11 mouse cellular contexts compared by ENCODE assay signal in the genomic region with DNA sequence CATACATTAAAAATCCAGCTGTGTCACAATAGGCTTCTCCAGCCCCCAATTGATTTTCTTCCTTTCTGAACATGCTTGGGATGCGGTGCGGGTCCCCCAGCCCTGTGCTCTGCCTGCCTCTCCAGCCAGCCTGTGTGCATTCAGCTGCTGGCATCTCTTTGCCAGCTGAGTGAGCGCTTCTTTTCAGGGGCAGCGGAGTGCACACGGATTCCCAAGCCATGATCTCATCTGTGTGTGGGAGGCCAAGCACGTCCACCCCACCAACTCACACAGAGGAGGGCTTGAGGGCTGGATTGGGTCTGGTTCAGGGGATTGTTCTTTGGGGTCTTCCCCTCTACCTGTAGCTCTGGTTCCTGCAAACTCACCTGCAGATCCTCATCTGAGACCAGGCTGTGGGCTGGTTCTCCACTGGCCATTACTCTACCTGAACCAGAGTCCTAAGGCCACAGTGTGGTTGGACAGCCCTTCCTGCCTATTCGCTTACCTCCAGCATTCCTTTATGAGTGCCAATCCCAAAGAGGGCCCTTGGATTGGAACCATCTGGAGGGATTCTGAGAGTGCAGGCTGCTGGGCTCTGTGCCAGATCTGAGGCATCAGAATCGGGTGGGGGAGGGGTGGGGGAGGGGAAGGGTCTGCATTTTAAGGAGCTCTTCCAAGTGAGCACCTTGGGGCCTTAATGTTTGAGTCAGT. TPM values are rescaled to one million over a fixed set of nuclear protein-coding genes. Genes with fewer than 3 reads are reported as not detected.
DNase-seq lines count a peak whose midpoint lies in the region; ATAC-seq and TF ChIP-seq lines count a peak whose summit lies in the region.
"Had no signal": no experiment of that assay in that cellular context is flagged by ENCODE, and none has a peak within 500 bp of the region (broad histone marks: within the 10 kb centered on the region; RNA-seq: fewer than 3 reads in every experiment).

No protein-coding gene starts in this region.

- no peak overlapping the region for H3K4me2 ChIP-seq in lung, embryonic 14.5 days
- no peak overlapping the region for H3K4me2 ChIP-seq in neural tube, embryonic 15.5 days
- H3K4me2 ChIP-seq: heart, embryonic 12.5 days had no signal

- DNase-seq in lung, embryonic 14.5 days: peak; percentile 63
- no peak for DNase-seq in lung, postnatal 14 days
- DNase-seq in forebrain, embryonic 10.5 days (ENCODE audit: extremely low spot score, low spot score): peak; percentile 39
- DNase-seq in limb, embryonic 10.5 days (ENCODE audit: low spot score): peak; percentile 63
- no peak for DNase-seq in lung, postnatal 10 days
- no peak for DNase-seq in spleen, postnatal 14 days (ENCODE audit: low spot score in 2 of 2)
- no peak for DNase-seq in cerebellum, adult 9-11 months
- DNase-seq: lung, adult 18-20 months had no signal

- no peak overlapping the region for H3K27ac ChIP-seq in lung, embryonic 14.5 days (ENCODE audit: low read depth)
- peak overlapping the region; percentile 83 for H3K27ac ChIP-seq in forebrain, embryonic 10.5 days
- H3K27ac ChIP-seq in limb, embryonic 10.5 days: peak overlapping the region; percentile 42
- H3K27ac ChIP-seq in neural tube, embryonic 15.5 days (replicated peaks): peak overlapping the region; percentile 54; the same call in 1 of the 2 replicates
- H3K27ac ChIP-seq: layer of hippocampus, adult 2 months had no signal

- H3K27me3 ChIP-seq in lung, embryonic 14.5 days (ENCODE audit: insufficient read depth, low read length): peaks cover 3% of the 10 kb centered on the region; the same call in 1 of the 2 replicates
- 0 out of 2 replicates have a peak, but pooled peaks cover 1% of the 10 kb centered on the region for H3K27me3 ChIP-seq in forebrain, embryonic 10.5 days (ENCODE audit: poor library complexity, severe bottlenecking)
- peaks cover 23% of the 10 kb centered on the region; the same call in 1 of the 2 replicates for H3K27me3 ChIP-seq in limb, embryonic 10.5 days (ENCODE audit: low read depth, poor library complexity, severe bottlenecking)
- H3K27me3 ChIP-seq in neural tube, embryonic 15.5 days (replicated peaks): no peaks in the 10 kb centered on the region

- no peak overlapping the region for H3K4me3 ChIP-seq in lung, embryonic 14.5 days (ENCODE audit: low read depth, low read length)
- H3K4me3 ChIP-seq in forebrain, embryonic 10.5 days: peak overlapping the region; percentile 8; the same call in 1 of the 2 replicates
- no peak overlapping the region for H3K4me3 ChIP-seq in limb, embryonic 10.5 days
- no peak overlapping the region for H3K4me3 ChIP-seq in neural tube, embryonic 15.5 days (replicated peaks)
- H3K4me3 ChIP-seq: heart, embryonic 12.5 days; layer of hippocampus, adult 2 months had no signal

- WGBS in lung, embryonic 14.5 days: 42% methylated on average over 8 of the region's 8 CpGs
- WGBS in forebrain, embryonic 10.5 days: 36% methylated on average over 8 of the region's 8 CpGs
- 54% methylated on average over 8 of the region's 8 CpGs for WGBS in limb, embryonic 10.5 days
- 29% methylated on average over 8 of the region's 8 CpGs for WGBS in neural tube, embryonic 15.5 days

- TF ChIP-seq CTCF in lung, embryonic 14.5 days (IDR thresholded peaks at IDR 0.05; ENCODE audit: low read depth): no peak

- H3K36me3 ChIP-seq in lung, embryonic 14.5 days (ENCODE audit: insufficient read depth): no peaks in the 10 kb centered on the region
- peaks cover 48% of the 10 kb centered on the region for H3K36me3 ChIP-seq in forebrain, embryonic 10.5 days (replicated peaks)
- H3K36me3 ChIP-seq in limb, embryonic 10.5 days: no peaks in the 10 kb centered on the region
- H3K36me3 ChIP-seq in neural tube, embryonic 15.5 days: no peaks in the 10 kb centered on the region
- H3K36me3 ChIP-seq: heart, embryonic 12.5 days had no signal

- no peak for ATAC-seq in lung, embryonic 14.5 days (ENCODE audit: insufficient read depth)
- peak; percentile 21; the same call in 1 of the 2 replicates for ATAC-seq in neural tube, embryonic 15.5 days (ENCODE audit: low FRiP score)

- peaks cover 4% of the 10 kb centered on the region; the same call in 1 of the 2 replicates for H3K9me3 ChIP-seq in lung, embryonic 14.5 days (ENCODE audit: low read depth, low read length)
- H3K9me3 ChIP-seq in forebrain, embryonic 10.5 days: peaks cover 8% of the 10 kb centered on the region; the same call in 1 of the 2 replicates
- H3K9me3 ChIP-seq in limb, embryonic 10.5 days (replicated peaks): no peaks in the 10 kb centered on the region
- no peaks in the 10 kb centered on the region for H3K9me3 ChIP-seq in neural tube, embryonic 15.5 days (replicated peaks)

- H3K9ac ChIP-seq in lung, embryonic 14.5 days: no peak overlapping the region
- no peak overlapping the region for H3K9ac ChIP-seq in neural tube, embryonic 15.5 days (replicated peaks)
- H3K9ac ChIP-seq: heart, embryonic 12.5 days had no signal

- H3K4me1 ChIP-seq in lung, embryonic 14.5 days (ENCODE audit: insufficient read depth): peaks cover 10% of the 10 kb centered on the region; the same call in 1 of the 2 replicates
- H3K4me1 ChIP-seq in forebrain, embryonic 10.5 days: peaks cover 82% of the 10 kb centered on the region
- H3K4me1 ChIP-seq in limb, embryonic 10.5 days: peaks cover 52% of the 10 kb centered on the region
- H3K4me1 ChIP-seq in neural tube, embryonic 15.5 days: peaks cover 51% of the 10 kb centered on the region

RNA-seq across cellular contexts. Expression of gene Sema5b, which starts 55.9 kb away (rescaled TPM):
- polyA plus RNA-seq in lung, embryonic 14.5 days (2014; fragmentation: Nextera tagmentation; extraction: Ambion mirVana): 2.7 and 3.3 TPM in 2 replicates
- polyA plus RNA-seq in forebrain, embryonic 10.5 days (2016; fragmentation: Nextera tagmentation; extraction: Ambion mirVana): 35.7 and 37.5 TPM in 2 replicates
- polyA plus RNA-seq in limb, embryonic 10.5 days (2016; fragmentation: Nextera tagmentation; extraction: Ambion mirVana): 2.0 and 3.4 TPM in 2 replicates
- polyA plus RNA-seq in neural tube, embryonic 15.5 days (2015; fragmentation: Nextera tagmentation; extraction: Ambion mirVana): 16.9 and 17.2 TPM in 2 replicates

Comparison
In these comparisons a context has a peak if more than half of its experiments do, and no peak if none do; other contexts are left out.
1. DNase-seq: peak in lung, embryonic 14.5 days (single experiment), forebrain, embryonic 10.5 days (single experiment) and limb, embryonic 10.5 days (single experiment); none in lung, postnatal 14 days (single experiment), lung, postnatal 10 days (single experiment), spleen, postnatal 14 days (0 of 2) and cerebellum, adult 9-11 months (single experiment).